Mouse (Mus musculus): ENCODE measurements around the gene Mfsd4b1.

The Mfsd4b1 gene
- long read RNA-seq, experiment 1 = 0 reads
- long read RNA-seq, experiment 2, partial matches to known transcripts = 0 of 1 reads
- long read RNA-seq, experiment 2, other reads (novel, unspliced or antisense) = 0 of 1 reads

- intact Hi-C loops (cut with DNase I) = no loop called here
These were observed at the start of gene Mfsd4b1 for GRCm38 (mm10) chr10:40024554-40025428. Gene Mfsd4b1, minus strand, starts transcription at chr10:40025268.

GRCm38 (mm10) chr10:40073608-40074007 lies 48.5 kb upstream of the Mfsd4b1 start:
- intact Hi-C loops (cut with DNase I) = no loop called here

GRCm38 (mm10) chr10:40070684-40071083 lies 45.6 kb upstream of the Mfsd4b1 start:
- intact Hi-C loops (cut with DNase I) = no loop called here

- intact Hi-C loops (cut with DNase I) = no loop called here
These were observed 44.2 kb upstream of the Mfsd4b1 start for GRCm38 (mm10) chr10:40069270-40069669.

- intact Hi-C loops (cut with DNase I) = no loop called here
These were observed 43.5 kb upstream of the Mfsd4b1 start for GRCm38 (mm10) chr10:40068595-40068994.

GRCm38 (mm10) chr10:40067529-40067928 lies 42.5 kb upstream of the Mfsd4b1 start:
- intact Hi-C loops (cut with DNase I) = no loop called here

GRCm38 (mm10) chr10:40067071-40067470 lies 42.0 kb upstream of the Mfsd4b1 start:
- intact Hi-C loops (cut with DNase I) = no loop called here

- intact Hi-C loops (cut with DNase I) = no loop called here
These were observed 40.3 kb upstream of the Mfsd4b1 start for GRCm38 (mm10) chr10:40065357-40065756.

GRCm38 (mm10) chr10:40063291-40063890 lies 38.3 kb upstream of the Mfsd4b1 start:
- intact Hi-C loops (cut with DNase I) = no loop called here

- intact Hi-C loops (cut with DNase I) = no loop called here
These were observed 37.7 kb upstream of the Mfsd4b1 start for GRCm38 (mm10) chr10:40062812-40063211.

GRCm38 (mm10) chr10:40061926-40062325 lies 36.9 kb upstream of the Mfsd4b1 start:
- intact Hi-C loops (cut with DNase I) = no loop called here

GRCm38 (mm10) chr10:40058786-40059120 lies 33.7 kb upstream of the Mfsd4b1 start:
- intact Hi-C loops (cut with DNase I) = loop anchor here (5.0 kb wide), 1 partner anchor 69 kb away; no protein-coding TSS in a partner anchor

- intact Hi-C loops (cut with DNase I) = loop anchor here (5.0 kb wide), 1 partner anchor 69 kb away; no protein-coding TSS in a partner anchor
These were observed 33.2 kb upstream of the Mfsd4b1 start for GRCm38 (mm10) chr10:40058062-40058785.

- intact Hi-C loops (cut with DNase I) = loop anchor here (5.0 kb wide), 1 partner anchor 70 kb away; no protein-coding TSS in a partner anchor
These were observed 32.5 kb upstream of the Mfsd4b1 start for GRCm38 (mm10) chr10:40057615-40058014.

GRCm38 (mm10) chr10:40054455-40054854 lies 29.4 kb upstream of the Mfsd4b1 start:
- intact Hi-C loops (cut with DNase I) = no loop called here

- intact Hi-C loops (cut with DNase I) = no loop called here
These were observed 28.8 kb upstream of the Mfsd4b1 start for GRCm38 (mm10) chr10:40053896-40054295.

- intact Hi-C loops (cut with DNase I) = no loop called here
These were observed 28.3 kb upstream of the Mfsd4b1 start for GRCm38 (mm10) chr10:40053257-40053895.

GRCm38 (mm10) chr10:40051997-40052396 lies 26.9 kb upstream of the Mfsd4b1 start:
- intact Hi-C loops (cut with DNase I) = loop anchor here (1.0 kb wide), 1 partner anchor 160 kb away; no protein-coding TSS in a partner anchor

- intact Hi-C loops (cut with DNase I) = no loop called here
These were observed 25.7 kb upstream of the Mfsd4b1 start for GRCm38 (mm10) chr10:40050763-40051162.

- intact Hi-C loops (cut with DNase I) = no loop called here
These were observed 16.3 kb upstream of the Mfsd4b1 start for GRCm38 (mm10) chr10:40041339-40041738.

Measured in adrenal gland (tissue).